Mouse (Mus musculus) kidney, postnatal 10 days (tissue): ENCODE results near the gene Krtap12-1.
"Not testable (repeated sequence)": the region's sequence is repeated elsewhere in the genome, so short reads cannot be mapped to it uniquely, and the experiment has no call there.

Source experiments
- DNase-seq: peaks from one replicate; pipeline ENCODE4 v3.0.0; 2021; ENCODE audit warnings: mixed read lengths

The Krtap12-1 gene

GRCm38 (mm10) chr10:77720299-77720698 is at the start of gene Krtap12-1:
Gene Krtap12-1, plus strand, starts transcription at chr10:77720599.
- DNase-seq = not testable (repeated sequence)

GRCm38 (mm10) chr10:77670710-77671109 is 49.7 kb upstream of the Krtap12-1 start:
- no peak for DNase-seq

GRCm38 (mm10) chr10:77671519-77671918 is 48.9 kb upstream of the Krtap12-1 start:
- no peak for DNase-seq

GRCm38 (mm10) chr10:77673765-77674164 is 46.6 kb upstream of the Krtap12-1 start:
- DNase-seq = no peak

- no peak for DNase-seq
These were observed 42.8 kb upstream of the Krtap12-1 start for GRCm38 (mm10) chr10:77677562-77677961.

- no peak for DNase-seq
These were observed 37.4 kb upstream of the Krtap12-1 start for GRCm38 (mm10) chr10:77682994-77683393.

GRCm38 (mm10) chr10:77684181-77684580 is 36.2 kb upstream of the Krtap12-1 start:
- no peak for DNase-seq

- no peak for DNase-seq
These were observed 34.3 kb upstream of the Krtap12-1 start, which contains the start of gene Tspear for GRCm38 (mm10) chr10:77685895-77686664. Gene Tspear, plus strand, starts transcription at chr10:77686569.

GRCm38 (mm10) chr10:77687021-77687420 is 33.4 kb upstream of the Krtap12-1 start:
- no peak for DNase-seq

GRCm38 (mm10) chr10:77690356-77690807 is 30.0 kb upstream of the Krtap12-1 start, which contains the start of gene Gm19402:
Gene Gm19402, minus strand, starts transcription at chr10:77690757.
- not testable (repeated sequence) for DNase-seq

GRCm38 (mm10) chr10:77697133-77697532 is 23.3 kb upstream of the Krtap12-1 start, which contains the start of gene Gm9508:
Gene Gm9508, minus strand, starts transcription at chr10:77697233.
- DNase-seq = no peak

GRCm38 (mm10) chr10:77706326-77706725 is 14.1 kb upstream of the Krtap12-1 start, which contains the start of gene Gm10272:
Gene Gm10272, plus strand, starts transcription at chr10:77706626.
- no peak for DNase-seq

GRCm38 (mm10) chr10:77709831-77710230 is 10.6 kb upstream of the Krtap12-1 start:
- no peak for DNase-seq

- not testable (repeated sequence) for DNase-seq
These were observed 9.2 kb upstream of the Krtap12-1 start, which contains the start of gene Gm10024 for GRCm38 (mm10) chr10:77711157-77711556. Gene Gm10024, plus strand, starts transcription at chr10:77711457.

GRCm38 (mm10) chr10:77713734-77714133 is 6.7 kb upstream of the Krtap12-1 start:
- DNase-seq = no peak

- DNase-seq = no peak
These were observed 4.9 kb upstream of the Krtap12-1 start, which contains the start of gene Gm10142 for GRCm38 (mm10) chr10:77715507-77715906. Gene Gm10142, plus strand, starts transcription at chr10:77715807.

- DNase-seq = no peak
These were observed 4.5 kb downstream of the Krtap12-1 start for GRCm38 (mm10) chr10:77724855-77725254.

GRCm38 (mm10) chr10:77726186-77726585 is 5.8 kb downstream of the Krtap12-1 start, which contains the start of gene Gm10100:
Gene Gm10100, plus strand, starts transcription at chr10:77726486.
- DNase-seq = no peak

- no peak for DNase-seq
These were observed 7.9 kb downstream of the Krtap12-1 start for GRCm38 (mm10) chr10:77728280-77728679.

- peak; percentile 26 for DNase-seq
These were observed 8.8 kb downstream of the Krtap12-1 start for GRCm38 (mm10) chr10:77729241-77729640.

- no peak for DNase-seq
These were observed 15.5 kb downstream of the Krtap12-1 start for GRCm38 (mm10) chr10:77735928-77736327.

GRCm38 (mm10) chr10:77738929-77739328 is 18.5 kb downstream of the Krtap12-1 start:
- no peak for DNase-seq

GRCm38 (mm10) chr10:77741924-77742688 is 21.7 kb downstream of the Krtap12-1 start, which contains the start of gene Gm18596:
Gene Gm18596, minus strand, starts transcription at chr10:77742638.
- DNase-seq = not testable (repeated sequence)
